Mouse (Mus musculus): Measurements from ENCODE around the gene Mosmo.
A peak's percentile ranks its signal among the peaks of the same experiment; 100 is the strongest.

Mosmo gene

DNA sequence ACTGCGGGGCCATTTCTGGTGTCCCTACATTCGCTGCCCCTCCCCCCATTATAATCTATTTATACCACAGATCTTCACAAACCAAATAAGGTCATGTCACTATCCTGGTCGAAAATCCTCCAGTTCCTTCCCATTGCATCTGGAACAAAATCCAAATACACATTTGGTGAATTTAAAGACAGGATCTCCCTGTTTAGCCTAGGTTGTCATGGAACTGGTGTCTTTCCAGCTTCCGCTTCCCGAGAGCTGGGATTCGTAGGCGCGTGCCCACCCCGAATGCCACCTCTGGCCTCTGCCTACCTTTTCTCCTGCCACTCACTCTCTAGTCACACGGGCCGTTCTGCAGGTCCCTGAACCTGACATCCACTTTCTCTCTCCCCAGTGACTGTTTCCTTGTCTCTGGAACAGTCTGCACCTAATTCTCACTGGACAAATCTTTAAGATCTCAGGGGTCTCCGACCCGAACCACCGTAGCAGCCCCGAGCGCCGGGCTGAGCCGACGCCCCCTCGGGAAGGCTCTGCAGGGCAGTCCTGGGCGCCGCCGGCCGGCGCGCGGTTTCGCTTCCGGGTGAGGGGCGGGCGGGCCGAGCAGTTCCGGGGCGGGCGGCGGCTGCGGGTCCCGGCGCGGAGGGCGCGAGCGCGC lies at the start of gene Mosmo:
Gene Mosmo, plus strand, starts transcription at position 618 of the 643 bp plus-strand sequence.
- DNase-seq (ENCODE audit: low read depth) = peak; percentile 55

DNA sequence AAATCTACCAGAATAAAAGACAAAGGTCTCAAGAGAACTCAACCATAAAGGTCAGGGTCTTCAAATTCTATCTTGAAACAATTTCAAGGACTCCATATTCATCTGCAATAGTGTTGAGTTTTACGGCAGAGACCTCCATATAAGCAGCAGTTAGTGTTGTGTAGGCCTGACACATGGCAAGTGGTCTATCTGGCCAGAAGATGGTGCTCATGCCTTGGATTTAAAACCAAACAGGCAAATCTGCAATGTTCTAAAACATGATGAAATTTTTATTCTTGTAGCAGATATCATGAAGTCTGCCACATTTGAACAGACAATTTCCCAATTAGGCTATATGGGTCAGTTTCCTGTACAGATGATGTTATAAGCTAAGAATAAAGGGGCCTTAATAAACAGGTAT lies 44.9 kb upstream of the Mosmo start:
- DNase-seq (ENCODE audit: low read depth) = peak; percentile 85

DNA sequence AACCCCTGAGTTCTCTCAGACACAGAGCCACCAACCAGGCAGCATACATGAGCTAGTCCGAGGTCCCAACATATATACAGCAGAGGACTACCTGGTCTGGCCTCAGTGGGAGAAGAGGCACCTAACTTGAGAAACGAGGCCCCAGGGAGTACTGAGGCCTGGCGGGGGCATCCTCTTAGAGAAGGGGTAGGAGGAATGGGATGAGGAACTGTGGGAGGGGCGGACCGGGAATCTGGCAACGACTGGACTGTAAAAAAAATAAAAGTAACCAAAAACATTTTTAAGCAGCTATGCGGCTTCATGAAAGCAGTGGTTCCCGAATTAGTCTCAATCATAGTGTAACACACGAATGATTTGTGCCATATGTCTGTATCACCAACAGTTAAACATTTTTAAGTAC lies 43.1 kb upstream of the Mosmo start:
- DNase-seq (ENCODE audit: low read depth) = no peak

DNA sequence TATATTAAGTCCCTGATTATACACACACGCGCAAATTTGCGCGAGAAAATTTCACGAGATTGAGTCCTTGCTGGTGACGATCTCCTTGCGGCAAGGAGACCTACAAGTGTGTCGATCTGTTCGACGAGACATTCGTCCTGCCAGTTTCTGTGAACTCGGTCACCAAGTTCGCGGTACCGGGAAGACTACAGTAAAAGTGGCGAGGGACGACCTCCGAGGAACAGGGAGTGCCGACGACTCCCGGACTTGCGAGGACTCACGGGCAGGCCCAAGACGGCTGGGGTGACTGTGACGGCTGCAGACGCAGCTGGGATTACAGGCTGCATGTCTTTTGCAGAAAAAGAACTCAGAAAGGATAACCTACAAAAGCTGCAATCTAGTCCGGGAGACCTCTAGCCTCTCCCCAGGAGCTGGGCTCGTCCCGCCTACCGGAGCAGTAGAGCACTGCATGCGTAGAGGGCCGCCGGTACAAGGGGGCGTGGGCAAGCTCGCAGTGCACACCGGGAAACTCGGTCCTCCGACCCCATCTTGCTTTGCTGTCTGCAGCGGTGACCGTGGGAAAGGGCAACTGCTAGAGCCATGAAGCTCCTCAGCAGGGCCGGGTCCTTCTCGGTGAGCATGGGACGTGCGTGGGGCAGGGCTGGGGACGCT lies 42.6 kb upstream of the Mosmo start, which contains the start of gene Uqcrc2:
Gene Uqcrc2, plus strand, starts transcription at position 466 of the 651 bp plus-strand sequence.
- DNase-seq (ENCODE audit: low read depth) = peak; percentile 87

DNA sequence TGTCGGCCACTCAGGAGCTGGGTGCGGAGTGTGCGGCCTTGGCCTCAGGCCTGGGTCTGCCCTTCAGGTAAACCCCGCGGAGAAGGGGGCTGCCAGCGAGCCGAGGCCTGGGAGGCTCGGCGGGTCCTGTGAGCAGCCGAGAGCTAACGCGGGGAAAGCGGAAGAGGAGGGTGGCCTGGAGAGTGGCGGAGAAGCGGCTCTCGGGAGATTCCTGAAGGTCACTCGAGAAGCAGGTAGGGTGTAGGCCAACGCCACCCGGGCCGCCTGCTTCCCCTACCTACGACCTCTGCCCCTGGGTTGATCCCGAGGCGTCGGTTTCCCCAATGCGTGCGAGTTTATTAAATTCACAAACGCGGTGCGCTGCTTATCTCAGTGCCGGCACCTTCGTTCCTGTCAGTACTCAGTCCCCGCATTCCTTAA lies 42.0 kb upstream of the Mosmo start:
- DNase-seq (ENCODE audit: low read depth) = no peak

DNA sequence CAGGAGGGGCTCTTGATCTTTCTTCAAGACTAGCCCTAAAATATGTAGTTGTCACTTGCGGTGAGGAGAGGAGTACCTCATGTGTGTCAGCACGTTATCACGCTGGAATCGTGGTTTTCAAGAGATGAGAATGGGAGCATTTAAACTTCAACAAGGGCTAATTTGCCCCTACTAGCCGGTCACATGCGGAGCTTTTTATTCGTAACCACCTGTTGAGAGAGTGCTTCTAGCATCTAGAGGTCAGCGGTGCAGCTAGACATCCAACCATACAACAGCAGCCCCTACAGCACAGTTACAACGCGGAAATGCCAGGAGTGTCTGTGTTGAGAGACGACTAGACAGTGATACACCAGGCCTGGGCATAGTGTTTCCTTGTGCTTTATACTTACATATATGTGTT lies 41.6 kb upstream of the Mosmo start:
- peak; percentile 53 for DNase-seq (ENCODE audit: low read depth)

DNA sequence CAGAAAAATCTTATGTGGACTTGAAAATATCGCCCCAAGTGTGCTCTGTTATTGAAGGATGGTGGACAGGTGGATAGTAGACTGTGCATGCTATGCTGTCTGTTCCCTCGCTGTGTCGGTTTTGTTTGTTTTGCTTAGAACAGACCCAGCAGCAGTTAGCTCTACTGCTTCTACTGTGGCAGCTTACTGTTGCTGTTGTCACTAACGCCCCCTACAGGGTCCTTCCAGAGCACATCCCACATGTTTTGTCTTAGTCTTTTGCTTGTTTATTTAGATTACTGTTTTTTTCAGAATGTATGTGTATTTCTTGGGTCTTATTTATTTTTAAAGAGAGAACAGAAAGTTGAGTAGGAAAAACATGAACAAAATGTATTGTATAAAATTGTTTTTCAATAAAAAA lies 34.2 kb upstream of the Mosmo start:
- peak; percentile 24 for DNase-seq (ENCODE audit: low read depth)

DNA sequence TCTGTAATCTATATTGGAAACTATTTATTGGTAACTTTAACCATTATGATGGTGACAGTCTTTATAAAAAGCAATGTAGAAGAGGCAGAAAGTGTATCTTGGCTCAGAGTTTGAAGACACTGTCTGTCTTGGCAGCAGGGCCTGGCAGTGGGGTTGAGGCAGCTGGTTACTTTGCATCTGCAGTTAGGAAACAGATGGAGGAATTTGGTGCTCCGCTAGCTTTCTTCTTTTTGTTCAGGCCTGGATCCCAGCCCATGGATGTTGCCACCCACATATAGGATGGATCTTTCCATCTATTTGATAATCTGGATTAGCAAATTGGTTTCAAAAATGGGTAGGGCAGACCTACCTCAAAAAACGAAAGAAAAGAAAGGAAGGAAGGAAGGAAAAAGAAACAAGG lies 29.6 kb upstream of the Mosmo start:
- no peak for DNase-seq (ENCODE audit: low read depth)

DNA sequence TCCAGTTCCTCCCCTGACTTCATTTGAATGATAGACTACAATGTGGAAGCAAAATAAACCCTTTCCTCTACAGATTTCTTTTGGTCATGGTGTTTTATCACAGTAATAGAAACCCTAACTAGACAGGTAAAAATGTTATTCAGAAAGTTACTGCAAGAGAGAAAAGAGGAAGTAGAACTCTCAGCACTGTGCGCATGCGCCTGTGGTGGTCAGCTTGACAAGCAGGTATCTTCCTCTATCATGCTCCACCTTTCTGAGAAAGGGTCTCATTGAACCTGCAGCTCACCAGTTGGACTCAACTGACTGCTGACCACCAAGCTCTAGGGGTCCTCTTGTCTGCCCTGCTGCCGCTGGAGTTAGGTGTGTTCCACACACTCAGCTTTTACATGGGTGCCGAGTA lies 15.3 kb upstream of the Mosmo start:
- DNase-seq (ENCODE audit: low read depth) = no peak

DNA sequence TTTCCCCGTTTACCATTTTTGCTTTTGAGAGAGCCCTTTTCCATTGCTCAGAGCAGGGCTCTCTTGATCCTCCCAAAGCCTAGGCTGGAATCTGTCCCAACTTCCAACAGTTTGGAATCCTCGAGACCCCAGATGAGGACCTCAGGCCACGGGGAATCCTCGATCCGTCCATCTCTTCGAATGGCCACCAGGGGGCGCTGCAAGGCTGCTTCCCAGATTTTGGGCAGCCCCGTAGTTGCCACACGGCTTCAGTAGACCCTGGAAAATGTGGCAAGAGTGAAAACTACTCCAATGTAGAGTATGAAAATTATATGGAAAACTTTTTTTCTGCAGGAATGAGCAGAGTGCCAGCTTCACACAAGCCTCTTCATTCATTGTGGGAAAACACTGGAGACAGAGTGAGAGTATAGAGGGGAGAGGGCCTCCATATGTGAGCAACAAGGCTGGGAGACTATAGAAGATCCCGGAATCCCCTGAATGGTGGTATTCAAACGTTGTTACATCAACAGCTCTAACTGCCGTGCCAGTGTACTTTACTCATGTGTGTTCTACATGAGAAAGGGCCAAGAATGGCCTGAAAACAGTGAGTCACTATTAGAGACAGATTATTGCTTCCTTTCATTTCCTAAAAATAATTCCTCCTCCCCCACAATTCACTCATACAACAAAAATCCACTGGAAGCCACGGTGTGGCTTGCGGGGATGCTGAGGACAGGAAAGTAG lies 7.1 kb upstream of the Mosmo start, which contains the start of gene Pdzd9:
Gene Pdzd9, minus strand, starts transcription at position 191 of the 723 bp plus-strand sequence.
- DNase-seq (ENCODE audit: low read depth) = peak; percentile 59

DNA sequence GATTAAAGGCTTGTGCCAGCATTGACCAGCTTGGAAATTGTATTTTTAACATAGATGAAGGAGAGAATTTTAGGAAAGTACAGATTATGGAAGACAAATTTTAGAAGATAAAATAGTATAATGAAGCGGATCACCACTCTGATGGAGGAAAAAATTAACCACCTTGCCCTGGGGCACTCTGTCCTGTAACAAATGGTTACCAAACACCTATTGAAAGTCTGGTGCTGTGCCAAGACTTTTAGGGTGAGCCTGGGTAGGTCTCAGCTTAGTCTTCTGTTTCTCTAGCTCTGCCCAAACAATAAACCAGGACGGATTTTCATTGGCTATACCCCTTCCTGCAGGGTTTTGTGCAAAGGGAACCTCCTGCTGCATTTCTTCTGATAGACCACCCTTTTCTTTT lies 6.1 kb upstream of the Mosmo start:
- DNase-seq (ENCODE audit: low read depth) = no peak

DNA sequence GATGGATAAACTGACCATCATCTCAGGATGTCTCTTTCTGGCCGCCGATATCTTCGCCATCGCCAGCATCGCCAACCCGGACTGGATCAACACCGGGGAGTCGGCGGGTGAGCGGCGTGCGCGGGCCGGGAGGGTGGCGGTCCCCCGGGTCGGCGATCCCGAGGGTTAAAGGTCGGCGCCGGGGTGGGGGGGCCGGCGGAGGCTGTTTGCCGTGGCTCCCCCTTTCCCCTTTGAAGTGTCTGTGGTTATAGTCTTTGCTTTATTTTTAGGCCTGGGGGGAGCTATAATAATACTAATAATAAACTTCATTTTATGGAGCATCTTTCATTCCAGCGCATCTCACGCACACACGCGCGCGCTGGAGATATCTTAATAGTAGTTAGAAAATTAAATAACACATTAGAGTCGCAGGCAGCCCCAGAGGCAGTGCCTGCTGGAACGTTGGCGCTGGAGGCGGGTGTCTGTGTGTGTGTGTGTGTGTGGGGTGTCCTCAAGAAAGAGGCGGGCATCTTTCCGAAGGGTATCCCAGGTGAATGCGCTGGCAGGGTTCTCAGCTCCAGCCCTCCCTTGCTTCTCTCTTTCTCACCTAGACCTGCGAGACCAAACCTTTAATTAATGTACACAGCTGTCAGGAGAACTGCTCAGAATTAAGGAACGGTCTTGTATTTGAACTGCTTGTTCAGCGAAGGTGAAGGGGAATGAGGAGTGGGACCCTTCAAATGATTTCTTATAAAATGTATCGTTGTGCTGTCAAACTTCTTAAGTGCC lies 530 bp downstream of the Mosmo start:
- peak; percentile 38 for DNase-seq (ENCODE audit: low read depth)

DNA sequence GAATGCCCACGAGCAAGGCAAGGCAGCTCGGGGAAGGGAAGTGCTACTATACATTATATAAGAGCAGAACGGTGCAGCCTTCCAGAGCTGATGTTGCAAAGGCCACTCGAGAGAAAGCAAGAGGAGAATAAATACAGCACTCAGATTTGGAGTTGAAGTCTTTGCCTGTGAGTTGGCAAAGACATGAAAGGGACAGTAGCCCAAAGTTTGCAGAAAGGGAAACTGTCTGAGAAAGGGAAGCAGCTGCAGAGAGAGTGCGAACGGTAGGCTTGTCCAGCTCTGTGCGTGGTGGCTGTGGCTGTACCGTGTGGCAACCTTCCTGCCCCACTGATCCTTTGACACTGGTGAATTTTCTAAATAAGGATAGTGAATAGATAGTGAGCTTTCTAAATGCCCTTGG lies 1.6 kb downstream of the Mosmo start:
- DNase-seq (ENCODE audit: low read depth) = peak; percentile 33

DNA sequence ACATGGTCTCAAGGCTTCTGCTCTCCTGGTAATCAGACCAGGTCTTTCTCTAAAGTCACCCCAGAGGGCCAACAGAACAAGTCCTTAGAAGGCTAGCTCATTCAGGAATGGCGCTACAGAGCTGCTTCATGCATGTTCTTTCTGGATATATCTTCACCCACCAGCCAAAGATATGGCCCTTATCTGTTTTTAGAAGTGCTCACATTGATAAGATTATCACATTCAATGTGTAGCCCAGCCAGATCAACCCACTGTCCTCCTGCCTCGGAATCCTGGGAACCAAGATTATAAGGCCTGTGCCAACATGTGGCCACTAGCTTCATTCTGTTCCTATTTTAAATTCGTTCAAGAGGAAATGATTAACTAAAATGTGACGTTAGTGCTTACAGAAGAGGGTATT lies 4.6 kb downstream of the Mosmo start:
- no peak for DNase-seq (ENCODE audit: low read depth)

DNA sequence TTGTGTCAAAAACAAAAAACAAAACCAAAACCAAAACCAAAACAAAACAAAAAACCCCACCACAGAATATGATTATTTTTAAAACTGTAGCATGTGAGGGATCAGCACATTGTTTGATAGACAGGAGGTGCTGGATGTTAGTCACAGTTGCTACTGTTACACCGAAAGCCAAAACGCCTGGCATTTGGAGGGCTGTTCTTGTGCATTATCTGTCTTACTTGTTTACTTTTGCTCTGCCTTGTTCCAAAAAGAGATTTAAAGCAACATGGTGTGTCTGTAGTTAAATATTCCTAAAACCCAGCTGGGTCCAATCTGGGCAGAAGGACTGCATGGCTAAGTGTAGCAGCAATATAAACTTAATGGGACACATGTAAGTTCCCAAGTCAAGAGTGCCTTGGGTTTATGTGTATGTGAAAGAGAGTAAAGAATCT lies 7.3 kb downstream of the Mosmo start:
- no peak for DNase-seq (ENCODE audit: low read depth)

DNA sequence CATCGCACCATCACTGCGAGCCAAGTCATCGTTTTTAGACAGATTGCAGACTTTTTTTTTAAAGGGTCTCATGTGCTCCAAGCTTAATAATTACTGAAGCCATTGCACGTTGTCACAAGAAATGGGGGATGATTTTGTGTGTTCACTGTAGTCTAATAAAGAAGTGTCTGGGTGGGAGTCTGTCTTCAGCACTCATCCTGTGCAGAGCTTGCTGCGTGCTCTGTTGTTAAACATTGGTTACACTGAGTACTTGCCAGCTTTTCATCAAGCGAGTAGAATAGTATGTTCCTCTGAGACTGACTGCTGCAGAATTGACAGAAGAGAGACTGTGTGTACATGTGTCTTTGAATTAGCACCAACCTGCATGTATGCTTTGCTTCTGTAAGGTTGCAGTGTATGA lies 7.8 kb downstream of the Mosmo start:
- no peak for DNase-seq (ENCODE audit: low read depth)

DNA sequence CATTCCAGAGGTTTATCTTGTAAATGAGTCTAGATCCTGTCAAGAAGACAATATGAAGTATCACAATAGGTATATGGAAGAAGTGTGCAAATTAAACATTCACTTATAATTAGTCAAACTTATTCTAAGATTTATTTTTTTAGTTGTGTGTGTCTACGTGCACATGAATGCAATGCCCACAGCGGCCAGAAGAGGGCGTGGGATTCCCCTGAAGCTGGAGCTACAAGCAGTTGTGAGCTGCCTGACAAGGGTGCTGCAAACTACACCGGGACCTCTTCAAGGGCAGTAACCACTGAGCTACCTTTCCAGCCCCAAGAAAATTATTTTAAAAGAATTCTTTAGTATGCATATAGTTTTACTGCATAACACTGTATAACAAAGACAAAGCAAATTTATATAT lies 13.2 kb downstream of the Mosmo start:
- DNase-seq (ENCODE audit: low read depth) = peak; percentile 28

DNA sequence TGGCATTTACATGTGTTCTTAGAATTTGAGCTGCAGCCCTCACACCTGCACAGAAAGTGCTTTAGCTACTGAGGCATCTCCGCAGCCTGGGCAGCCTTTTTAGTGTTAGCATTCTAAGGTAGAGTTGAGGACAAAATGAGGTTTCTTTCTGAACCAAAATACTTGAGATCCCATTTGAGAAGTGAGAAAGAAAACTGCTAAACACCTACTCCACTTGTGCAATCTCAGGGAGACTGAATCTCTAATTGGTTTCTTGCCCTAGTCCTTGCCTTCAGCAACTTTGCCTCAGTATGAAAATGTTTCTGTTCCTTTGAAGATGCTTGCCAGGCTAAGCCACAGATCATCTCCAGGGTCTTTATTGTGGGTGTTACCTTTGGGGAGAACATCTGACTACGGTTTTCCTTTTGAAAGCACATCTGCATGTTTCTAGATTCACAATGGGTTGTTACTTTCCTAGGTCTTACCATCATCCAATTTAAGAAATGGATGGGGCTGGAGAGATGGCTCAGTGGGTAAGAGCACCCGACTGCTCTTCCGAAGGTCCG lies 16.5 kb downstream of the Mosmo start:
- DNase-seq (ENCODE audit: low read depth) = no peak

DNA sequence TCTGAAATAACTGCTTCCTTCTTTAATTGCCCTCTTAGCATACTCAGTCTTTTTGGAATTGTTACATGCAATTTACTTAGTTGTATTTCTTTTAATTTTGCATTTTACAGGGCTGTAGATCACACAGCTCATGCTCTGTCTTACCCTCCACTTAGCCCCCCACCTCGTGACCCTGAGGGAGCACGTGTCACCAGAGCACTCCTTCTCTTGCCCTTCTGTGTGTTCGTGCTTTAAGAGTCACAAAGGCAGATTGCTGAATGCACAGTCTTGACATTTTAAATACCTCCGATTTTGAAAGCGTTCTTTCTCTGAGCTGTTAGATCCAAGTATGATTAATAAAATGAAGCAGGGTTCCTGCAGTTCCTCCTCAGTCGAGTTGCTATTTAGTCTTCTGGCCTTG lies 17.8 kb downstream of the Mosmo start:
- no peak for DNase-seq (ENCODE audit: low read depth)

DNA sequence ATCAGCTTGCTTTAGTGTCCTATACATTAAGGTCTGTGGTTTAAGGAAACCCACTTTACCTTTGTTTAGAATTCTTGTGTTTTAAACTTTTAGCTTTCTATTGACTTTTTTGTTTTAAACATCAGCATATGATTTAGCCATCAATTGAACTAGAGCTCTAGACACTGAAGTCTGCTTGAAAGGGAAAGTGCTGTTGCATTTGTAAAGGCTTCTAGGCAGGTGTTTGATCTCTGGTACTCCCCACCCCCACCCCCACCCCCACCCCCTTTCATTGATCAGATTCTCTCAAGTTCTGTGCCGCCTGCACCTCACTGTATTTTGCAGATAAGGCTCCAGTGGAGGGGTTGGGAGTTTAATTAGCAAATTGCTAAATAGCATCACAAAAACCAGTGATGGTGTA lies 18.2 kb downstream of the Mosmo start:
- no peak for DNase-seq (ENCODE audit: low read depth)

DNA sequence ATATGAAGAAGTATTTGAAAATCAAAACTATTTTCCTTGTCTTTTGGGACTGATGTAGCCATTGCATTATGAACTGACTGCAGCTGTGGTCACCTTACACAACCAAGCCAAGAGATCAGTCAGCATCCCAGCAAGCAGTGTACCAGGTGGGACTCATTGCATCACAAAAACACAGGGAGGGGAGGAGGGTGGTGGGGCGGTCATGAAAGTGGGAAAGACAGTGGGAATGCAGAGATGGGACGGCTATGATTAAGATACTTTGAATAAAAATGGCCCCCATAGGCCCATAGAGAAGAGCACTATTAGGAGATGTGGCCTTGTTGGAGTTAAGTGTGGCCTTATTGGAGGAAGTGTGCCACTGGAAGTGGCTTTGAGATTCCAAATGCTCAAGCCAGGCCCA lies 18.9 kb downstream of the Mosmo start:
- no peak for DNase-seq (ENCODE audit: low read depth)

DNA sequence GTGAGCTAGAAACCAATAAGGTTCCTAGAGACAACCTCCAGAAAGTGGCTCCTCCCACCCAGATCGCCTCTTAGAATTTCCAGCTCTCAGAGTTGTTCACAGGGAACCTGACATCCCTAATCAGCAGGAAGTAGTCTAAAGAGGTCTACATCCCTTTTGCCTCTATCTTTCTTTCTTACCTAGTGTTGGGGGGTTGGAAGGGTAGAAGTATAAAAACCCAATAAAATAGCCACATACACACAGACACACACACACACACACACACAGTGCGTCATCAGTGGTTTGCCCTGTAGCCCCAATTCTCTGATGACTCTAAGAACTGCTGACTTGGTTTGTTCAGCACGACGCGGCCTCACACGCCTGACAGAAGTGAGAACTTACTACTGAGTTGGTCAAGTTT lies 22.2 kb downstream of the Mosmo start:
- DNase-seq (ENCODE audit: low read depth) = no peak

Data from 416B (cell line).